Mouse (Mus musculus): ENCODE results near the gene Chuk. TPM values are rescaled to one million over a fixed set of nuclear protein-coding genes. Genes with fewer than 3 reads are reported as not detected.

The Chuk gene
- polyA plus RNA-seq, 1 experiment from 2014 or later = 70.0 TPM

DNA sequence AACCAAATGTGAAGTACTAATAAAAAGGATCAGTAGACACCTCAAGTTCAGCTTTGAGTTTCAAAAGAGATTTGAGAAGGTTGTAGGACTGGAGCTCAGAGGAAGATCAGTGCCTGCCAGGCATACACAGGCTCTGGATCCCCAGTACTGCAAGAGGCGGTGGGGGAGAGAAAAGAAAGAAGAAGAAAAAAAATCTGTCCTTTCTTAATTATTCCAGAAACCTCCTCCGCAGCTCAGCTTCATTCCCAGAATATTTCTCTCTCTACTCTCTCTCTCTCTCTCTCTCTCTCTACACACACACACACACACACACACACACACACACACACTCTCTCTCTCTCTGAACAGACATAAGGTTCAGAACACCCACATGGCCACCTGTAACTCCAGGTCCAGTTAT is 27.3 kb downstream of the Chuk start:
- Histone ChIP-seq H3K36me3 (ENCODE audit: control insufficient read depth, insufficient read depth, low read length) (peaks cover 51% of the 10 kb centered on the region), H3K27ac (ENCODE audit: low read depth, low read length) (no peak overlapping the region), H3K4me1 (ENCODE audit: control insufficient read depth, insufficient read depth, low read length) (no peaks in the 10 kb centered on the region), H3K9ac (replicated peaks; ENCODE audit: low read depth, low read length) (no peak overlapping the region), H3K27me3 (ENCODE audit: control insufficient read depth, insufficient read depth, low read length) (no peaks in the 10 kb centered on the region), H3K4me3 (ENCODE audit: low read depth, low read length) (no peak overlapping the region), H3K4me2 (ENCODE audit: low read depth, low read length) (no peak overlapping the region), H3K9me3 (ENCODE audit: control insufficient read depth, low read length) (no peaks in the 10 kb centered on the region)
- 76% methylated on average over 2 of the region's 2 CpGs for WGBS
- no peak for ATAC-seq (ENCODE audit: low read depth)

DNA sequence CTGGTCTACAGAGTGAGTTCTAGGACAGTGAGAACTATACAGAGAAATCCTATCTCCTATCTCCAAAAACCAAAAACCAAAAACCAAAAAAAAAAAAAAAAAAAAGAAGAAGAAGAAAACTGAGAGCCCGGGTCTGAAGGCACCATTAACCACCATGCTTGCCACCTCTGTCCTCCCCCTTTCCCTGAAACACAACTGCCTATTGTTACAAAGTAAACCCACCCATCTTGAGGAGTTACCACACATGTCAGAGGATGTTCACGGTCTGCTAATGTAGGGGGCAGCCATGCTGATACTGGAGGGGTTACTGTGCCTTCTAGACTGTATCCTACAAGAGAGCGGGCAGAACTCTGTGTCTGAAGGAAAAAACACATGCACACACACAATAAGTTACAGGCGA is 30.3 kb downstream of the Chuk start:
- H3K4me3 ChIP-seq (ENCODE audit: low read depth, low read length) = no peak overlapping the region
- H3K4me1 ChIP-seq (ENCODE audit: control insufficient read depth, insufficient read depth, low read length) = no peaks in the 10 kb centered on the region
- no peak for ATAC-seq (ENCODE audit: low read depth)
- peaks cover 44% of the 10 kb centered on the region for H3K36me3 ChIP-seq (ENCODE audit: control insufficient read depth, insufficient read depth, low read length)
- no peaks in the 10 kb centered on the region for H3K27me3 ChIP-seq (ENCODE audit: control insufficient read depth, insufficient read depth, low read length)
- H3K4me2 ChIP-seq (ENCODE audit: low read depth, low read length) = no peak overlapping the region
- WGBS = 88% methylated on average over 4 of the region's 4 CpGs
- no peak overlapping the region for H3K9ac ChIP-seq (replicated peaks; ENCODE audit: low read depth, low read length)
- H3K27ac ChIP-seq (ENCODE audit: low read depth, low read length) = no peak overlapping the region
- H3K9me3 ChIP-seq (ENCODE audit: control insufficient read depth, low read length) = no peaks in the 10 kb centered on the region

DNA sequence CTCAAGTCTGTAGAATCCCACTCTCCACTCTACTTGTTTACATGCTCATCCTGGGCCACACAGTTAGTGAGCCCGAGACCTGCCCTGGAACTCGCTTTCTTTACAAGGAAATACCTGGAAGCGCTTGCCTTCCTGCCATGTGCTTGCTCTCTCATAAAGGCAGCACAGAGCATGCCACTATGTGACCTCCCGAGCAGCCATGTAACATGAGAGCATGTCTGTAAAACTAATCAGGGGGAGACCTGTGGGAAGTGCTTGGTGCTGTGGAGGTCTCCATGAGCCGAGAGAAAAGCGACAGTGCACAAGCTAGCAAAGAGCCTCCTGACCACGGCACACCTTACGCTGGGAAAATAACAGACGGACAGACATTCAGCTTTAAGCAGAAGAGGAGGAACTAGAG is 30.8 kb downstream of the Chuk start:
- ATAC-seq (ENCODE audit: low read depth) = no peak
- 89% methylated on average over 9 of the region's 9 CpGs for WGBS
- H3K36me3 ChIP-seq (ENCODE audit: control insufficient read depth, insufficient read depth, low read length) = peaks cover 44% of the 10 kb centered on the region

DNA sequence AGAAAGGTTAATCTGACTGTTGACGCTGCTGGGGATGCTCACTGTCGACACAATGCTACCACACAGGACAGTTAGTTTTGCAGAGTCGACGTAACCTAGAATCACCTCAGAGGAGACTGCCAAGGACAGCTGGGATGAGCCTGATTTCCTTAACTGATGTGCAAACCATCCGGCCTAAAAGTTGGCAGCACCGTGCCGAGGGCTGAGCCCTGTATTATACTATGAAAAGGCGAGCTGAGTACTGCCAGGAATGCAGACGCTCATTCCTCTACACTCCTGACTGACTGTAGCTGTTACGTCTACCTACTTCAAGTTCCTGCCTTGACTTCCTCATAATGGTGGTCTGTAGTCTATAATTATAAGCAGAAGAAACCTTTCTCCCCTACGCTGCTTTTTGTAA is 32.3 kb downstream of the Chuk start:
- Histone ChIP-seq H3K27me3 (ENCODE audit: control insufficient read depth, insufficient read depth, low read length) (no peaks in the 10 kb centered on the region), H3K9me3 (ENCODE audit: control insufficient read depth, low read length) (no peaks in the 10 kb centered on the region), H3K36me3 (ENCODE audit: control insufficient read depth, insufficient read depth, low read length) (peaks cover 33% of the 10 kb centered on the region), H3K9ac (replicated peaks; ENCODE audit: low read depth, low read length) (no peak overlapping the region), H3K4me2 (ENCODE audit: low read depth, low read length) (no peak overlapping the region), H3K4me1 (ENCODE audit: control insufficient read depth, insufficient read depth, low read length) (no peaks in the 10 kb centered on the region), H3K4me3 (ENCODE audit: low read depth, low read length) (no peak overlapping the region), H3K27ac (ENCODE audit: low read depth, low read length) (no peak overlapping the region)
- WGBS = 90% methylated on average over 11 of the region's 11 CpGs
- no peak for ATAC-seq (ENCODE audit: low read depth)

More for the DNA sequence above, 30.8 kb downstream of the Chuk start:
- H3K27ac ChIP-seq (ENCODE audit: low read depth, low read length) = no peak overlapping the region
- no peaks in the 10 kb centered on the region for H3K4me1 ChIP-seq (ENCODE audit: control insufficient read depth, insufficient read depth, low read length)
- no peaks in the 10 kb centered on the region for H3K9me3 ChIP-seq (ENCODE audit: control insufficient read depth, low read length)
- no peaks in the 10 kb centered on the region for H3K27me3 ChIP-seq (ENCODE audit: control insufficient read depth, insufficient read depth, low read length)
- H3K4me2 ChIP-seq (ENCODE audit: low read depth, low read length) = no peak overlapping the region
- no peak overlapping the region for H3K4me3 ChIP-seq (ENCODE audit: low read depth, low read length)
- H3K9ac ChIP-seq (replicated peaks; ENCODE audit: low read depth, low read length) = no peak overlapping the region

DNA sequence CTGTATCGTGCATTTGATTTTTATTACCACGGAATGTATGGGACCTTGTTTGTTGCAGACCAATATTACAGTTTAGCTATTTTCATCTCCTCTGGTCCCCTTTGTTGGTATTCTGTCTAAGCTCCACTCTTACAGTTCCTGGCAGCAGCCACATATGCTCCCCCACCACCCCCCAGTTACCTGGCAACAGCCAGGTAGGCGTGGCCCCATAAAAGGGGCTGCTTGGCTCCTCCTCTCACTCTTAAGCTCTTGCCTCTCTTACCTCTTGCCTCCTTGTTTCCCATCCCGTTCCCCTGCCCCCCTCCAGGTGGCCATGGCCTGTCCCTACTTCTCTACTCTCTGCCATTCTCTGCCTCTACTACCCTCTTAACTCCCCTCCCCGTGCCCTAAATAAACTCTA is 36.1 kb downstream of the Chuk start:
- H3K27ac ChIP-seq (ENCODE audit: low read depth, low read length) = no peak overlapping the region
- WGBS = 57% methylated on average over 5 of the region's 5 CpGs
- H3K4me2 ChIP-seq (ENCODE audit: low read depth, low read length) = no peak overlapping the region
- ATAC-seq (ENCODE audit: low read depth) = no peak
- no peaks in the 10 kb centered on the region for H3K27me3 ChIP-seq (ENCODE audit: control insufficient read depth, insufficient read depth, low read length)
- no peak overlapping the region for H3K4me3 ChIP-seq (ENCODE audit: low read depth, low read length)
- H3K9me3 ChIP-seq (ENCODE audit: control insufficient read depth, low read length) = no peaks in the 10 kb centered on the region
- H3K4me1 ChIP-seq (ENCODE audit: control insufficient read depth, insufficient read depth, low read length) = no peaks in the 10 kb centered on the region
- H3K9ac ChIP-seq (replicated peaks; ENCODE audit: low read depth, low read length) = no peak overlapping the region
- H3K36me3 ChIP-seq (ENCODE audit: control insufficient read depth, insufficient read depth, low read length) = peaks cover 10% of the 10 kb centered on the region; the same call in 1 of the 2 replicates

DNA sequence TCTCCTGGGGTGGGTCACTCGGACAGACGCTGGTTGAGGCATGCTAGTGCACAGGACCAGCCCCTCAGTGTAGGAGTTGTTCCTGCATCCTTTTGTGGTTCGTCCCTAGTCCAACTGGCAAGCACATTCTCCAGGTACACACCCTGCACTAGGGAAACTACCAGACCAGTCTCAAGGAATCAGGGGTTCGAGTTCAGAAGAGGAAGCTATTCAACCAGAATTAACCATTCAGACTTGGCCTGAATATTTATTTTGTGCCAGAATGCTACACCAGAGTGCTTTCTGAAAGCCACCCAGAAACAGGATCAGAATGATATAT is 37.4 kb downstream of the Chuk start:
- ATAC-seq (ENCODE audit: low read depth) = no peak

DNA sequence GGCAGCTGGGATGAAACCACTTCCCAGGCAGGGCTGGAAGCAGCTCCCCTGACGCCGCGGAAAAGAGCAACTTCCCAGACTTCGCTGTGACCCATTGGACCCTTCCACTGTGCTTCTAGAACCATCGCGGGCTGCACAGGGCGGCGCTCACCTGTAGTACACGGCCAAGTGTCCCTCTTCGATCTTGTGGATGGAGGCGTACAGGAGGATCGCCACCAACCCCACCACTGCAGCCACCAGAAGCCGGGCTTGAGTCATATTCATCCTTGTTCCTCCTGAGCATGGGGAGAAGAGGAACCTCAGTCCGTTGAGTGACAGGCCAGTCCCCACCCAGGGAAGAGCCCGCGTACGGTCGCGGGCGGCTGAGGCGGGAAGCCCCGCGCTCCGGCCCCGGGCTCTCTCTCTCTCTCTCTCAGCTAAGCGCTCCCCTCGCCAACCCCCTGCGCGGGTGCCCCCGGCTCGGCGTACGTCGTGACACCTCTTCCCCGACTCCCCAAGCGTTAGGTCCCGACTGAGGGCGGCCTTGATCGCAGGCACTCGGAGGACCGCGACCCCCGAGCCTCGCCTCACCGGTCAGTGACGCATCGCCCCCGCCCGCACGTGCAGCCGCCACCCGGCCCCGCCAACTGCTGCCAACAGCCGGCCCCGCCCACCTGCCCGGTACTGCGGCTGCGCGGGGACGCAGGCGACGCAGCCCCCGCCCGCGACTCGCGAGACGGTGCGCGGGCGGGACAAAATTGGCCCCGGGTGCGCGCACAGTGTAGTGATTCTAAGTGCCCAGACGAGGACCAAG is 38.0 kb downstream of the Chuk start, which contains the start of gene Erlin1:
Gene Erlin1, minus strand, starts transcription at position 665 of the 793 bp plus-strand sequence.
- H3K4me3 ChIP-seq (ENCODE audit: low read depth, low read length) = peak within 1 kb of the TSS; percentile 73
- no peaks in the 10 kb centered on the region for H3K9me3 ChIP-seq (ENCODE audit: control insufficient read depth, low read length)
- peak within 1 kb of the TSS; percentile 69 for H3K27ac ChIP-seq (ENCODE audit: low read depth, low read length)
- H3K27me3 ChIP-seq (ENCODE audit: control insufficient read depth, insufficient read depth, low read length) = no peaks in the 10 kb centered on the region
- H3K4me2 ChIP-seq (ENCODE audit: low read depth, low read length) = peak within 1 kb of the TSS; percentile 72
- no peaks in the 10 kb centered on the region for H3K4me1 ChIP-seq (ENCODE audit: control insufficient read depth, insufficient read depth, low read length)
- WGBS = under 1% methylated on average over 68 of the region's 75 CpGs
- H3K9ac ChIP-seq (replicated peaks; ENCODE audit: low read depth, low read length) = peak within 1 kb of the TSS; percentile 63
- H3K36me3 ChIP-seq (ENCODE audit: control insufficient read depth, insufficient read depth, low read length) = no peaks in the 10 kb centered on the region
- peak; percentile 95 for ATAC-seq (ENCODE audit: low read depth)

More for the DNA sequence above, 37.4 kb downstream of the Chuk start:
- H3K9me3 ChIP-seq (ENCODE audit: control insufficient read depth, low read length) = no peaks in the 10 kb centered on the region
- 11% methylated on average over 4 of the region's 4 CpGs for WGBS
- no peaks in the 10 kb centered on the region for H3K27me3 ChIP-seq (ENCODE audit: control insufficient read depth, insufficient read depth, low read length)
- peak overlapping the region; percentile 72 for H3K4me2 ChIP-seq (ENCODE audit: low read depth, low read length)
- H3K9ac ChIP-seq (replicated peaks; ENCODE audit: low read depth, low read length) = peak overlapping the region; percentile 63
- H3K4me1 ChIP-seq (ENCODE audit: control insufficient read depth, insufficient read depth, low read length) = no peaks in the 10 kb centered on the region
- H3K4me3 ChIP-seq (ENCODE audit: low read depth, low read length) = peak overlapping the region; percentile 73
- peak overlapping the region; percentile 30; the same call in 1 of the 2 replicates for H3K27ac ChIP-seq (ENCODE audit: low read depth, low read length)
- peaks cover 1% of the 10 kb centered on the region; the same call in 1 of the 2 replicates for H3K36me3 ChIP-seq (ENCODE audit: control insufficient read depth, insufficient read depth, low read length)

DNA sequence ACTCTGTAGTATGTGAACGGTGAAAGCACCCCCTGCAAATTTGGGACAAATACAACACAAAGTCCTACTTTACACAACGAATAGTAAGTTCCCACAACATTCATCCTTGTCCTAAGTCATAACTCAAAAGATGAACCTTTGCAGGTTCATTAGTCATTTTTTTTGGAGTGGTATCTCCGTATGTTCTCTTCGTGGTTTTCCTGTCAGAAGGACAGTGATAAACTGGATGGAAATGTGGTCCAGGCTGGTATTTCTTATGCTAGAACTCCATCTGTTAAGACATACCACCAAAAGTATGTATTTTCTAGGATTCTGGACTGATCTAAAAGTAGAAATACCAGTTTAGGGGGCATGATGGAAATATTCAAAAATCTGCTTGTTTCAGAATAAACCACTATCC is 39.0 kb downstream of the Chuk start:
- Histone ChIP-seq H3K27me3 (ENCODE audit: control insufficient read depth, insufficient read depth, low read length) (no peaks in the 10 kb centered on the region), H3K9ac (replicated peaks; ENCODE audit: low read depth, low read length) (no peak overlapping the region; the same call in 1 of the 2 replicates), H3K4me1 (ENCODE audit: control insufficient read depth, insufficient read depth, low read length) (no peaks in the 10 kb centered on the region), H3K4me2 (ENCODE audit: low read depth, low read length) (peak overlapping the region; percentile 72), H3K9me3 (ENCODE audit: control insufficient read depth, low read length) (no peaks in the 10 kb centered on the region), H3K4me3 (ENCODE audit: low read depth, low read length) (peak overlapping the region; percentile 73), H3K36me3 (ENCODE audit: control insufficient read depth, insufficient read depth, low read length) (0 out of 2 replicates have a peak, but pooled peaks cover 4% of the 10 kb centered on the region), H3K27ac (ENCODE audit: low read depth, low read length) (no peak overlapping the region)
- ATAC-seq (ENCODE audit: low read depth) = no peak
- WGBS = 90% methylated on average over 4 of the region's 4 CpGs

DNA sequence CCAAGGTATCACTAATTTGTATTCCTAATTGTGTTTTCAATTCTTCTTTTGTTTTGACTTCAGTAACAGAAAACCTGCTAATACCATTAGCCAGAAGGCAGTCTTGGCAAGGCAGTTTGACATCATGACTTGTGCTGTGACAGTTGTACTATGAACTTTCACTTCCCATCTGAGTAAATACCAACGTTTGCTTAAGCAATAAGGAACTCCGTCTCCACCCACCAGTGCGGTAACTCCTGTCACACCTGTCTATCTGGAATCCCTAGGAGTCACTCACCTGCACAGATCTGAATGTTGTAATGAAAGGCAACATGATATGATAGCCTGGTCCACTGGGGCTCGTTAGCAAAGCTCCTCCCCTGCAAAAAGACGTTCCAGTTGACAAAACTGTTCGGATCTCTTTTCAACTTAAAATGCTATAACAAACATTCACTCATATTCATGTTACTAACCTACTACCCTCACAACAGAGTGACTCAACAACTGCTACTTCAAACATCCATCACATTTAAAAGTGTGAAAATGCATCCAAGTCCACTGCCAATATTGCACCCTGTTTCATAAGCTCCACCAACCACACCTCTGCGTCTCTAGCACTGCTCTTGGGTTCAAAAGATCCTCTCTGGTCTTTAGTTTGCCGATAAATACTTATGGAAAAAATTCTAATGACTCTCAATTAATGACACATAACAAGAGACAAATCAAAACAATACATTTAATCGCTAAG is 39.8 kb downstream of the Chuk start:
- Histone ChIP-seq H3K4me1 (ENCODE audit: control insufficient read depth, insufficient read depth, low read length) (no peaks in the 10 kb centered on the region), H3K36me3 (ENCODE audit: control insufficient read depth, insufficient read depth, low read length) (0 out of 2 replicates have a peak, but pooled peaks cover 4% of the 10 kb centered on the region), H3K4me3 (ENCODE audit: low read depth, low read length) (no peak overlapping the region), H3K27ac (ENCODE audit: low read depth, low read length) (no peak overlapping the region), H3K27me3 (ENCODE audit: control insufficient read depth, insufficient read depth, low read length) (no peaks in the 10 kb centered on the region), H3K9ac (replicated peaks; ENCODE audit: low read depth, low read length) (no peak overlapping the region), H3K4me2 (ENCODE audit: low read depth, low read length) (no peak overlapping the region), H3K9me3 (ENCODE audit: control insufficient read depth, low read length) (no peaks in the 10 kb centered on the region)
- ATAC-seq (ENCODE audit: low read depth) = no peak
- WGBS = 85% methylated on average over 9 of the region's 9 CpGs
